Mouse (Mus musculus): ENCODE data around the gene Cgref1. TPM values are rescaled to one million over a fixed set of nuclear protein-coding genes. Genes with fewer than 3 reads are reported as not detected.

Gene Cgref1
- polyA plus RNA-seq, 2 experiments, result 4.2 to 5.4 TPM

- H3K9me3 ChIP-seq (ENCODE audit: control insufficient read depth, low read length), result no peaks in the 10 kb centered on the region
- H3K4me3 ChIP-seq (ENCODE audit: insufficient read depth in 1 of 2, low read depth in 2 of 2, low read length in 2 of 2), result no peak overlapping the region
- 67% methylated on average over 6 of the region's 6 CpGs for WGBS (ENCODE audit: insufficient replicate concordance)
- H3K9ac ChIP-seq (replicated peaks), result no peak overlapping the region
- no peak overlapping the region for H3K4me2 ChIP-seq (ENCODE audit: low read depth)
- no peak for TF ChIP-seq CTCF (IDR thresholded peaks at IDR 0.05; ENCODE audit: low read depth)
- no peak for TF ChIP-seq EP300 (IDR thresholded peaks at IDR 0.05; ENCODE audit: low read depth)
- H3K36me3 ChIP-seq (replicated peaks; ENCODE audit: control insufficient read depth, insufficient read depth, low read depth), result peaks cover 14% of the 10 kb centered on the region
- peaks cover 5 to 12% of the 10 kb centered on the region in 2 experiments for H3K4me1 ChIP-seq (replicated peaks; ENCODE audit: control insufficient read depth in 2 of 2, insufficient read depth in 2 of 2, low read length in 1 of 2)
- DNase-seq (ENCODE audit: low read depth in 3 of 3, low spot score in 3 of 3), result no peak
- H3K27me3 ChIP-seq (ENCODE audit: control insufficient read depth, insufficient read depth, low read length), result no peaks in the 10 kb centered on the region
- no peak overlapping the region for H3K27ac ChIP-seq
- no peak for ATAC-seq (ENCODE audit: insufficient read depth)
Observed at GRCm38 (mm10) chr5:30951706-30952105, 6.3 kb upstream of the Cgref1 start.

- peaks cover 5 to 12% of the 10 kb centered on the region in 2 experiments for H3K4me1 ChIP-seq (replicated peaks; ENCODE audit: control insufficient read depth in 2 of 2, insufficient read depth in 2 of 2, low read length in 1 of 2)
- DNase-seq (ENCODE audit: low read depth in 3 of 3, low spot score in 3 of 3) (no peak), ATAC-seq (ENCODE audit: insufficient read depth) (no peak)
- peaks cover 14% of the 10 kb centered on the region for H3K36me3 ChIP-seq (replicated peaks; ENCODE audit: control insufficient read depth, insufficient read depth, low read depth)
- H3K4me3 ChIP-seq (ENCODE audit: insufficient read depth in 1 of 2, low read depth in 2 of 2, low read length in 2 of 2), result peak overlapping the region in 1 of 2 experiments; percentile 87; a peak in 2 of 4 replicates
- H3K4me2 ChIP-seq (ENCODE audit: low read depth), result peak overlapping the region; percentile 94
- no peaks in the 10 kb centered on the region for H3K9me3 ChIP-seq (ENCODE audit: control insufficient read depth, low read length)
- no peak for TF ChIP-seq CTCF (IDR thresholded peaks at IDR 0.05; ENCODE audit: low read depth)
- no peak for TF ChIP-seq EP300 (IDR thresholded peaks at IDR 0.05; ENCODE audit: low read depth)
- no peak overlapping the region for H3K27ac ChIP-seq
- H3K9ac ChIP-seq (replicated peaks), result no peak overlapping the region; the same call in 1 of the 2 replicates
- 86% methylated on average over 2 of the region's 2 CpGs for WGBS (ENCODE audit: insufficient replicate concordance)
- no peaks in the 10 kb centered on the region for H3K27me3 ChIP-seq (ENCODE audit: control insufficient read depth, insufficient read depth, low read length)
Observed at GRCm38 (mm10) chr5:30950922-30951321, 5.5 kb upstream of the Cgref1 start.

GRCm38 (mm10) chr5:30950451-30950850, 5.1 kb upstream of the Cgref1 start:
- Histone ChIP-seq H3K4me2 (ENCODE audit: low read depth) (peak overlapping the region; percentile 94), H3K4me3 (ENCODE audit: insufficient read depth in 1 of 2, low read depth in 2 of 2, low read length in 2 of 2) (peak overlapping the region; percentile 87 to 92), H3K9me3 (ENCODE audit: control insufficient read depth, low read length) (no peaks in the 10 kb centered on the region), H3K27ac (no peak overlapping the region), H3K36me3 (replicated peaks; ENCODE audit: control insufficient read depth, insufficient read depth, low read depth) (peaks cover 12% of the 10 kb centered on the region), H3K4me1 (replicated peaks; ENCODE audit: control insufficient read depth in 2 of 2, insufficient read depth in 2 of 2, low read length in 1 of 2) (peaks cover 5 to 12% of the 10 kb centered on the region in 2 experiments), H3K9ac (replicated peaks) (peak overlapping the region; percentile 83), H3K27me3 (ENCODE audit: control insufficient read depth, insufficient read depth, low read length) (no peaks in the 10 kb centered on the region)
- DNase-seq (ENCODE audit: low read depth in 3 of 3, low spot score in 3 of 3) (no peak), ATAC-seq (ENCODE audit: insufficient read depth) (peak; percentile 14; the same call in 1 of the 2 replicates)
- 61% methylated on average over 4 of the region's 4 CpGs for WGBS (ENCODE audit: insufficient replicate concordance)
- TF ChIP-seq CTCF (IDR thresholded peaks at IDR 0.05; ENCODE audit: low read depth) (no peak), EP300 (IDR thresholded peaks at IDR 0.05; ENCODE audit: low read depth) (no peak)

GRCm38 (mm10) chr5:30949654-30950326, 4.4 kb upstream of the Cgref1 start:
- Histone ChIP-seq H3K9me3 (ENCODE audit: control insufficient read depth, low read length) (no peaks in the 10 kb centered on the region), H3K4me3 (ENCODE audit: insufficient read depth in 1 of 2, low read depth in 2 of 2, low read length in 2 of 2) (peak overlapping the region; percentile 87 to 92), H3K27ac (no peak overlapping the region), H3K4me2 (ENCODE audit: low read depth) (peak overlapping the region; percentile 94), H3K36me3 (replicated peaks; ENCODE audit: control insufficient read depth, insufficient read depth, low read depth) (peaks cover 7% of the 10 kb centered on the region), H3K9ac (replicated peaks) (peak overlapping the region; percentile 83), H3K27me3 (ENCODE audit: control insufficient read depth, insufficient read depth, low read length) (peaks cover 5% of the 10 kb centered on the region; the same call in 1 of the 2 replicates), H3K4me1 (replicated peaks; ENCODE audit: control insufficient read depth in 2 of 2, insufficient read depth in 2 of 2, low read length in 1 of 2) (peaks cover 5 to 12% of the 10 kb centered on the region in 2 experiments)
- peak; percentile 74 to 76 (median 75) for DNase-seq (ENCODE audit: low read depth in 3 of 3, low spot score in 3 of 3)
- TF ChIP-seq EP300 (IDR thresholded peaks at IDR 0.05; ENCODE audit: low read depth) (no peak), CTCF (IDR thresholded peaks at IDR 0.05; ENCODE audit: low read depth) (peak; percentile 46)
- peak; percentile 88 for ATAC-seq (ENCODE audit: insufficient read depth)
- WGBS (ENCODE audit: insufficient replicate concordance), result under 1% methylated on average over 31 of the region's 31 CpGs

- TF ChIP-seq EP300 (IDR thresholded peaks at IDR 0.05; ENCODE audit: low read depth) (no peak), CTCF (IDR thresholded peaks at IDR 0.05; ENCODE audit: low read depth) (no peak)
- no peak for ATAC-seq (ENCODE audit: insufficient read depth)
- Histone ChIP-seq H3K4me3 (ENCODE audit: insufficient read depth in 1 of 2, low read depth in 2 of 2, low read length in 2 of 2) (no peak overlapping the region), H3K9ac (replicated peaks) (no peak overlapping the region), H3K4me1 (replicated peaks; ENCODE audit: control insufficient read depth in 2 of 2, insufficient read depth in 2 of 2, low read length in 1 of 2) (peaks cover 5 to 12% of the 10 kb centered on the region in 2 experiments), H3K4me2 (ENCODE audit: low read depth) (no peak overlapping the region), H3K36me3 (replicated peaks; ENCODE audit: control insufficient read depth, insufficient read depth, low read depth) (no peaks in the 10 kb centered on the region; the same call in 1 of the 2 replicates), H3K9me3 (ENCODE audit: control insufficient read depth, low read length) (no peaks in the 10 kb centered on the region), H3K27me3 (ENCODE audit: control insufficient read depth, insufficient read depth, low read length) (peaks cover 5% of the 10 kb centered on the region; the same call in 1 of the 2 replicates), H3K27ac (no peak overlapping the region)
- 56% methylated on average over 5 of the region's 5 CpGs for WGBS (ENCODE audit: insufficient replicate concordance)
- no peak for DNase-seq (ENCODE audit: low read depth in 3 of 3, low spot score in 3 of 3)
Observed at GRCm38 (mm10) chr5:30948620-30949019, 3.2 kb upstream of the Cgref1 start.
